Mouse (Mus musculus) kidney, adult 18-20 months (tissue): ENCODE results near the gene Drg1.

Experiments
- DNase-seq: peaks from one replicate; pipeline ENCODE4 v3.0.0; 2021

The Drg1 gene

DNA sequence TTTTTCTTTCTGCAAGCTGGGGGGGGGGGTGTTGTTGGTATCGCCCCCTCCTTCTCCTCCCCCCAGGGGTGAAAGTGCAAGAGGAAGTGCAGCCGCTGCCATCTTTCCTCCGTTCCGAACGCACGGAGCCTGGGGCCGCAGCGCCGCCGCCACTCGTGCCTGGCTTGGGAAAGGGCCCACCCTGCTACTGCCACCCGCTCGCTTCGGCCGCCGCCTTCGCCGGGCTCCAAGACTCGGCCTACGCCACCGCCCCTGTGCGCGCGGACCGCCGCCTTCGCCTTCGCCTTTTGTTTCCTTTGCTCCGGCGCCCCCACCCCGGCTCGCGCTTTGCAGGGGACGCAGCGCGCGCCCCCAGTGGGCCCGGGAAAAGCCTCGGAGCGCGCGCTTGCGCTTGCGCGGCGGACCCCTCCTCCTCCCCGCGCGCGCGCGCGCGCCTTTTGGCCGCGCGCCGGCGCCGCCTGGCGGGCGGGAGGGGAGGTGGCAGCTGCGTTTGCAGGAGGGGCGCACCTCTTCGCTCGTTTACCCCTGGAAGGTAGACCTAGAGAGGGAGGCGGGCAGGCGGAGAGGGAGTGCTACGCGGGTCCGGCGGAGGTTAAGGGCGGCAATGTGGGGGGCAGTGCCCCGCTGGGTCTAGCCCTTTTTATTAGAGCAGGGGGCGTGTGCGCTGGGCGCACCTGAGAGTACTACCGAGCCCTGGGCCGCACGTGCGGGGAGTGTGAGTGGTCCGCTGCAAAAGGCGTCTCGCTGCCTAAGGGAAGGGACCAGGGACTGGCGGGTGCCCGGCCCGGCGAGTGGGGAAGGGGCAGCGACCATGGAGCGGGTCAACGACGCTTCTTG lies 23.8 kb upstream of the Drg1 start:
- peak; percentile 90 for DNase-seq

DNA sequence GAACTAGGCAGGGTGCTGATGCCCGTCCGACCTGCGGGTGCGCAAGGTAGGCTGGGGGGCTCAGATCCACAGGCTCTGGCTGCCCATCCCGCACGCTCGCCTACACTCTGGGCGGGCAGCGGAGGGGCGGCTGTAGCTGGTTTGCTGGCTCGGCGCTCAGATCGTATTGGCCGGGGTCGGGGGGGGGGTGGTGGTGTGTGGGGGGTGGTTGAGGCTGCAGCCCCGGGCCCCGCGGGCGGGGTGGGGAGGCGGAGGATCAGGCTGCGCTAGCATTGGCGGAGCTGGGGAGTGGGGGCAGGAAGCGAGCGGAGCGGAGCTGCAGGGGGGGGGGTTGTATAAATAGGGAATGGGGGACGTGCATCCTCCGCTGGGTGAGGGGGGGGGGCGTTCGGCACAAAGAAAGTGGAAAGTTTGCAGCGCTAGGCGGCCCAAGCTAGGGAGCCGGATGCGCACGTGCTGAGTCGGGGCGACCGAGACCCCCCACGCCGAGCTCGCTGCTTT lies 23.1 kb upstream of the Drg1 start:
- DNase-seq: peak; percentile 77

DNA sequence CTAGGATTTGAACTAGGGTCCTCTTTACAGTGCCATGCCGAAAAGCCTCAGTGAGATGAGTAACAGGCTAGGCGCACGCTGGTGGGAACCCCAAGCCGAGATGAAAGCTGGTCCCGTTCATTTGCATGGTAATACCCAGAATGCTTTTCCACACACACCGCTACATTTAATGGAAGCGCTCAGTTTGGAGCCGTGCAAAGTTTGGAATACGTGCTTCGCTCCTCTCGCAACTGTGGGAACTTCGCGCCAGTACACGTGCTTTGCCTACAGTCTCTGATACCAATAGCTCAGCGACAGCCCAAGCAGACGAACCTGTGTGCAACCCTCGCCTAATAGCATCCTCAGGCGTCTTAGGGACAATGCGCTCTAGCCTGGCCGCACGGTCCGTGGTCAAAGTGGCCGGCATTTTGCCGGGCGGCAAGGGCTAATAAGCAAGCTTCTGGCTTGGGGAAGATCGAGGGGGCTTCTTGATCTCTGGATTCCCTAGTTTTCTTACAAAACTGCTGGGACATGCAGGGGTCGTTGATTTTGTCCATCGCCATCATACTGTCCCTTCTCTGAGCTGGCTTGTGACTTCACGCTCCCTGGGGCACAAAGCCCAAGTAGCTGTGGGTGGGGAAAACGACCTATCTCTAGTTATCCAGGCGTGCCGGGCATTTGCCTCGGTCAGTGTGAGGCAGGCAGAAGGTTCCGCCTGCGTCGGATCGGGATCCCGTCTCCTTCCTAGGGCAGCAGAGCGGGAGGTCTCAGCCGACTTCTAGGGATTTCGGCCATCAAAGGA lies 22.5 kb upstream of the Drg1 start, which contains the start of gene Patz1:
Gene Patz1 (plus strand): TSS at position 354 of the 781 bp plus-strand sequence.
- peak; percentile 64 for DNase-seq

DNA sequence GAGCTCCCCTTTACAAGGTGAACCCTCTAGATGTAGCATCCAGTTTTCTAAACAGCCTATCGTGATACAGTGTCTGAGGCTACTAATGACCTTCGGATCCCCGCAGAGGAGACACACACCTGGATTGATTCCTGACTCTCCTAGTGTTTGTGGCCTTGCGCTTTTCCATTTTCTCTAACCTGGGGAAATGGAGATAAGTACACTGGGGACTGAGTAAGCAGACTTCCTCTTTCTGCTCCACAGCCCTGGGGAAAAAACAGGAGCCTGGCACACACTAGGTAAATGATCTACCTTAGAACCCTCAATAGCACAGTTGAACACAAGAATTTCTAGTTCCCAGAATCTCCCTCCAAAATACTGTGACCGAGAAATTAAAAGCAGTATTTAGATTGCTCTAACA lies 21.7 kb upstream of the Drg1 start:
- DNase-seq: peak; percentile 51

GRCm38 (mm10) chr11:3287131-3287530 lies 20.9 kb upstream of the Drg1 start:
- DNase-seq: no peak

DNA sequence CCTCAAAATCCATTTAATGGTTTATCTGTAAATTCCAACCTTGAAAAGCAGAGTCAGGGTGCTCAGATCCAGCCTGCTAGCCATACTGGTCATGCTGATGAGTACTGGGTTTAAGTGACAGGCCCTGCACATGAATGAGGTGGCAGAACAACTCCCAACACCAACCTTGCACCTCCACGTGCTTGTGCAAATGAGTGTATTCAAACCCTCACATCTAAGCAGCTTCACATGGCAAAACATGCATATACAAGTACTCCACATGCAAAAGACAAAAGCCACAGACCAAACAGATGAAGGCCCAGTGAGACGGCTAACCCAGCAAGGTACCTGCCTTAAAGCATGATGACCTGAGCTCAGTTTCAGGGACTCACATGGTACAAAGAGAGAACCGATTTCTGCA lies 19.7 kb upstream of the Drg1 start:
- no peak for DNase-seq

GRCm38 (mm10) chr11:3283645-3284044 lies 17.4 kb upstream of the Drg1 start:
- DNase-seq: no peak

- no peak for DNase-seq
Observed at GRCm38 (mm10) chr11:3282887-3283286, 16.7 kb upstream of the Drg1 start.

- DNase-seq: no peak
Observed at GRCm38 (mm10) chr11:3279729-3280128, 13.5 kb upstream of the Drg1 start.

DNA sequence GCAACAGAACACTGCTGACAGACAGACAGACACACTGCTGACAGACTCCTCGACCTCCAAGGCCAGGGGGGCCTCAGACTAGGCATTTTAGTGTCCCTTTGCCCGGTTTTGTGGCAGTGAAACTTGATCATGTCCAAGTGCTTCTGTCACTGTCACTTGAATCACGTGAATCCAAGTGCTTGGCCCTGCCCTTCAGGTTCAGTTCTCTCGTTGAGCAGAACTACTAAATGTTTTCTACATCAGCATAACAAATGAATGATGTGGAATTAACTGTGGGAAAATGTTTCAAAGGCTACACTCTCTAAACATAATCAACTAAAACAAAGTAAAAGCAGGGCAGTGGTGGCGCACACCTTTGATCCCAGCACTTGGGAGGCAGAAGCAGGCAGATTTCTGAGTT lies 12.1 kb upstream of the Drg1 start:
- no peak for DNase-seq

DNA sequence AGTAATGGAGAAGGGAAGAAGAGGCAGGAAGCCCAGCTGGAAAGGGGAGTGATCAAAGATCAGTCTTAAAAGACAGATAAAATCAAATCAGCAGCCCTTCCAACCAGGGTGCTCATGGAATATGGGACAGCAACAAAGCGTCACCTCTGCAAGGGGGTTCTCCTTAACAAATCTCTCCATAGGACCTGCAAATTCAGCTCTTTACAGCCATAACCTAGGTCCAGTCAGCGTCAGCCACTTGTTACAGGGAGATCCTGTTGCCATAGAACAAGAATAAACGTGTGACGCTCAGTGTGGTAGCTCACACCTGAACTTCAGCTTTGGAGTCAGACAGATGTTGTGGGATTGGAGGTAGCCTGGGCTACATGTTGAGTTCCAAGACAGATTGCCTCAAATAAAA lies 3.0 kb upstream of the Drg1 start:
- DNase-seq: no peak

- peak; percentile 11 for DNase-seq
Observed at GRCm38 (mm10) chr11:3267133-3267532, 918 bp upstream of the Drg1 start.

GRCm38 (mm10) chr11:3265291-3266078 lies 730 bp downstream of the Drg1 start:
- DNase-seq: no peak

DNA sequence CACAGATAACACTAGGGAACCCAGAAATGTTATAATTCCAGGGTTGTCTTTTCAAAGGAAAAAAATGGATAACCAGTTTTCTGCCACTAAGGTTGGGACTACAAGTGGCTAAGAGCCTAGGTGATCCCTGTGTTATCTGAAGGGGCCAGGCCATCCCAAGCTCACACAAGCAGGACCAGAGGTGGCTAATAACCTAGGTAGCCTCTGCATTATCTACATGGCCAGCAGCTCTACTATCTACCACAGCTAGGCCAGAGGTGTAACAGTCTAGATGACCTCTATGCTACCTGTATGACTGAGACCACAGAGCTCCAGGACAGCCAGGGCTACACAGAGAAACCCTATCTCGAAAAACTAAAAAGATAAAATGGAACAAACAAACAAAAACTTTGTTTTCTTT lies 6.7 kb downstream of the Drg1 start:
- DNase-seq: no peak

- no peak for DNase-seq
Observed at GRCm38 (mm10) chr11:3247387-3247786, 18.8 kb downstream of the Drg1 start.

DNA sequence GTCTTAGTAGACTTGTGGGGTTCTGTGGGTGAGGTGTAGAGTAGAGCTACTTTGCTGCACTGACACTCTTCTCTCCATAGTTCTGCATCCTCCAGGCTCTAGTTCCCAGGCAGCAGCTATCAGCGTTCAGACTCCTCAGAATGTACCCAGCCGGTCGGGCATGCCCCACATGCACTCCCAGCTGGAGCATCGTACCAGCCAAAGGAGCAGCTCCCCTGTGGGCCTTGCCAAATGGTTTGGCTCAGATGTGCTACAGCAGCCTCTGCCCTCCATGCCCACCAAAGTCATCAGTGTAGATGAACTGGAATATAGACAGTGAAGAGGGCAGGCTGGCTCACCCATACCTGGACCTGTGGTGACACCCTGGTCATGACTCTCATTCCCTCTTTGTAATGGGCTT lies 22.4 kb downstream of the Drg1 start:
- DNase-seq: no peak

- no peak for DNase-seq
Observed at GRCm38 (mm10) chr11:3242395-3242794, 23.8 kb downstream of the Drg1 start.

DNA sequence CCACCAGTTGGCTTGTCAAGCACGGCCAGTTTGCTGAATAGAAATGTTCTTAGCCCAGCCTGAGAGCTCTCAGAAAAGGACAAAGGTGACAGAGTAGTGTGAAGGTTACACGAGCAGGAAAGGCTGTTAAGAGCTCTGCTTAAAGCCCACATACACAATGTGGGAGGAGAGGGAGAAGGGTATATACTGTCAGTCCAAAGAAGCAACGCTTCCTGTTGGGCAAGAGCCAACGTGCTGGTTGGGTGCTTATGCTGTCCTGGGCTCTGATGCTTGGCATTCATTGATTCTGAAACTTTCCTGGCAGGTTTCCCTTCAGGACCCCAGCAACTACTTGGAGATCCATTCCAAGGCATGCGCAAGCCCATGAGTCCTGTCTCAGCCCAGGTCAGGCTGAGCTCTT lies 30.9 kb downstream of the Drg1 start:
- no peak for DNase-seq

GRCm38 (mm10) chr11:3233704-3234103 lies 32.5 kb downstream of the Drg1 start:
- DNase-seq: no peak

- no peak for DNase-seq
Observed at GRCm38 (mm10) chr11:3232248-3232647, 34.0 kb downstream of the Drg1 start.

- DNase-seq: no peak
Observed at GRCm38 (mm10) chr11:3227113-3227512, 39.1 kb downstream of the Drg1 start.

DNA sequence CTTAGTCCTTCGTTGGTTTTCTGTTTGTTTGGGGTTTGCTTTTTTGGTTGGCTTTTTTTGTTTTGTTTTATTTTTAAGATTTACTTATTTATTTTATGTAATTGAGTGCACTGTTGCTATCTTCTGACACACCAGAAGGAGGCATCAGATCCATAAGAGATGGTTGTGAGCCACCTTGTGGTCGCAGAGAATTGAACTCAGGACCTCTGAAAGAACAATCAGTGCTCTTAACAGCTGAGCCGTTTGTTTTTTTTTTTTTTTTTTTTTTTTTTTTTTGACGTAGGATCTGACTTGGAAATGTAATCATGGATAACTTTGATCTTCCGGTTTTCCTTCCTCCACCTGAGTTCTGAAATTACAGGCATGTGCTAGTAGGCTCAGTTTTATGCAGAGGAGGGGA lies 43.1 kb downstream of the Drg1 start:
- no peak for DNase-seq

GRCm38 (mm10) chr11:3212526-3212925 lies 53.7 kb downstream of the Drg1 start:
- DNase-seq: no peak
